Mouse (Mus musculus): ENCODE results near the gene Scnn1b. TPM values are rescaled to one million over a fixed set of nuclear protein-coding genes. Genes with fewer than 3 reads are reported as not detected.

The Scnn1b gene
- under 1 TPM; 0.11 to 0.44 (median 0.13) TPM for total RNA-seq (2022)

GRCm38 (mm10) chr7:121864858-121865585, at the start of gene Scnn1b:
TSS of gene Scnn1b (plus strand) at chr7:121865038.
- no peak for DNase-seq

GRCm38 (mm10) chr7:121821632-121822031, 43.2 kb upstream of the Scnn1b start:
- peak; percentile 2 for DNase-seq

GRCm38 (mm10) chr7:121828481-121828880, 36.4 kb upstream of the Scnn1b start:
- DNase-seq, result no peak

GRCm38 (mm10) chr7:121835392-121835791, 29.4 kb upstream of the Scnn1b start:
- no peak for DNase-seq

- no peak for DNase-seq
These were observed 28.0 kb upstream of the Scnn1b start for GRCm38 (mm10) chr7:121836827-121837226.

- DNase-seq, result no peak
These were observed 24.0 kb upstream of the Scnn1b start for GRCm38 (mm10) chr7:121840810-121841209.

GRCm38 (mm10) chr7:121842234-121842633, 22.6 kb upstream of the Scnn1b start:
- DNase-seq, result no peak

GRCm38 (mm10) chr7:121845964-121846363, 18.9 kb upstream of the Scnn1b start:
- DNase-seq, result no peak

- DNase-seq, result no peak
These were observed 16.2 kb upstream of the Scnn1b start for GRCm38 (mm10) chr7:121848537-121849168.

GRCm38 (mm10) chr7:121857177-121857884, 7.5 kb upstream of the Scnn1b start:
- DNase-seq, result no peak

- DNase-seq, result no peak
These were observed 5.9 kb upstream of the Scnn1b start for GRCm38 (mm10) chr7:121858939-121859338.

- DNase-seq, result no peak
These were observed 6.8 kb downstream of the Scnn1b start for GRCm38 (mm10) chr7:121871631-121872030.

GRCm38 (mm10) chr7:121873998-121874397, 9.2 kb downstream of the Scnn1b start:
- no peak for DNase-seq

- no peak for DNase-seq
These were observed 9.9 kb downstream of the Scnn1b start for GRCm38 (mm10) chr7:121874784-121875183.

- no peak for DNase-seq
These were observed 15.4 kb downstream of the Scnn1b start for GRCm38 (mm10) chr7:121880246-121880645.

GRCm38 (mm10) chr7:121890636-121891360, 26.0 kb downstream of the Scnn1b start:
- DNase-seq, result no peak

- DNase-seq, result no peak
These were observed 31.9 kb downstream of the Scnn1b start for GRCm38 (mm10) chr7:121896689-121897088.

GRCm38 (mm10) chr7:121899311-121899710, 34.5 kb downstream of the Scnn1b start:
- no peak for DNase-seq

GRCm38 (mm10) chr7:121899940-121900339, 35.1 kb downstream of the Scnn1b start:
- DNase-seq, result no peak

GRCm38 (mm10) chr7:121902757-121903411, 38.0 kb downstream of the Scnn1b start:
- no peak for DNase-seq

GRCm38 (mm10) chr7:121906879-121907278, 42.0 kb downstream of the Scnn1b start:
- DNase-seq, result no peak

GRCm38 (mm10) chr7:121912250-121912649, 47.4 kb downstream of the Scnn1b start:
- DNase-seq, result no peak

Data from adrenal gland, adult 8-10 months (tissue).